Mouse (Mus musculus): ENCODE data around the gene Ccnd2. TPM values are rescaled to one million over a fixed set of nuclear protein-coding genes. Genes with fewer than 3 reads are reported as not detected.

The Ccnd2 gene
- 10 to 100 TPM; 75.1 to 97.4 TPM for total RNA-seq (2021)
- long read RNA-seq, experiment 1, full-length matches to known transcripts, result 21 of 27 reads
- long read RNA-seq, experiment 1, partial matches to known transcripts, result 0 of 27 reads
- long read RNA-seq, experiment 1, other reads (novel, unspliced or antisense), result 6 of 27 reads
- long read RNA-seq, experiment 2, full-length matches to known transcripts, result 15 of 23 reads
- long read RNA-seq, experiment 2, partial matches to known transcripts, result 0 of 23 reads
- long read RNA-seq, experiment 2, other reads (novel, unspliced or antisense), result 8 of 23 reads

DNA sequence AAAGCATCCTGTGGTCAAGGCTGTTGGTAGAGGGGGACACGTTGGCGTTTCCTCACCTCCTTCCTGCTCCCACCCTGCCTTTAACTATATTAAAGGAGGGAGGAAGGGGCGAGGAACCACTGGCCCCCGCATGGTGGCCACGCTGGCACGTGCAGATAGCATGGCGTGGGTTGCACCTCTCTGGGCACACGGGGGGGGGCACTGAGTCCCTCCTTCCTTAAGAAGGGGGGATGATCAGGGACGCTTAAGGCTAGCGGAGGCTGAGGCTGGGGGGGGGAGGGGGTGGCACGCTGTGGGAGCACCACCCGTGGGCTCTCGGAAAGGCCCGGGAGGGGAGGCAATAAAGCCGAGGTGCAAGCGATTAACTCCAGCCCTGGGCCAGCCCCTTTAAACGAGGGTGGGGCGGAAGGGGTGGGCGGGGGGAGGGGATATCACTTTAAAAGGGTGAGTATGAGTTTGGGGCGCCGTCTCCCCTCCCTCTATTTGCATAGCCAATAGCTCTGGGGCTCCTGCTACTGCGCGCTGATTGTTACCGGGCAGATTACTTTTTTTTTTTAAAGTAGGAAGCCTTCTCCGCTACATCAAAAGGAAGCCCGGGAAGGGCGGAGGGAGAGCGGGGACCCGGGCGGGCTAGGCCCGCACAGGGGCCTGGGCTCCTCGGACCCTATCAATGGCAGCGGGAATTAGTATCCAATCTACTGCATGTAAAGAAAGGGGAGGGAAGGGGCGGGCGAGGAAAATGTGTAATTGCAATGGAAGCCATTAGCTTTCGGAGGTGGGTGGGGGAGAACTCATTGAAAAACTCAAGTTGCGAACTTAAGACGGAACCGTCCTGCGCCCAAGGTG, at the start of gene Ccnd2:
Ccnd2 (minus strand) TSS at position 88 of the 846 bp plus-strand sequence.
- Histone ChIP-seq H3K4me3 (peak within 1 kb of the TSS; percentile 48), H3K27ac (peak within 1 kb of the TSS; percentile 66)
- no peak for TF ChIP-seq CTCF (IDR thresholded peaks at IDR 0.05)
- intact Hi-C loops (cut with DNase I), result no loop called here
- peak in 1 of 2 experiments; percentile 49 for DNase-seq (ENCODE audit: extremely low spot score in 1 of 2, low spot score in 2 of 2)

DNA sequence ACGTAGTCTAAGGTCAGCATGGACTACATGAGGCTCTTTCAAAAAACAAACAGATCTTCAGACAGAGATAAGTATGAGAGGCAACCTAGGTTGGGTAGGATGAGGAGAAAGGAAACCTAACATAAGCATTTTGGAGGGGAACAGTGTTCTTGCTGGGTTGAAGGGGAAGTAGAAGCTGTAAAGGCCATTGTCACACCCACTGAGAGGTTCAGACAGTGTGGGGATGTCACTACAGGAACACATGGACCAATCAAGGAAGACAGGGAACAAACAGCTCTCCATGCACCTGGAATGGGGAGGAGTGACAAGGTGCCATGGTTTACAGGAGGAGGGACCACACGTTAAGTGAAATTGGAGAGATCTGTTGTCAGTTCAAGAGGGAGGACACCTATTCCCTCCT, 45.0 kb upstream of the Ccnd2 start:
- no peak for TF ChIP-seq CTCF (IDR thresholded peaks at IDR 0.05)
- DNase-seq (ENCODE audit: extremely low spot score in 1 of 2, low spot score in 2 of 2), result no peak
- intact Hi-C loops (cut with DNase I), result no loop called here
- no peak overlapping the region for H3K4me3 ChIP-seq
- no peak overlapping the region for H3K27ac ChIP-seq

DNA sequence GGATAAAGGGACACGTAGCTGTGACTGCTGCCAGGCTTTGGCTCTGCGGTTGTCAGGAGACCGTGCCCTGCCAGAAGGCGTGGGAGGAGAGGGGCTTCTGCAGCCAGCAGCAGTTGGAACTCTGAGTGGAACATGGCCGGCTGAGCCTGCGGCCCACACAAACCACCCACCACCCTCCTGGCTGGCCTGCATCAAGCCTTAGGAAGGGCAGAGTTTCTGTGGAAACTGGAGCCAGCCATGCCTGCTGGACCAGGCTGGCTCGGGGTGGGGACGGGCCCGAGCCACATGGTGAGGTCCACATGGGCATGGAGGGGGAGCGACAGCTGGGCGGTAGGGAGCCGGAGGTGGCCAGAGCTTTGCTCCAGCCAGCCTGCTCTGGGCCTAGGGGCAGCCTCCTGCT, 29.3 kb upstream of the Ccnd2 start:
- Histone ChIP-seq H3K4me3 (no peak overlapping the region), H3K27ac (no peak overlapping the region)
- TF ChIP-seq CTCF (IDR thresholded peaks at IDR 0.05), result no peak
- intact Hi-C loops (cut with DNase I), result no loop called here
- DNase-seq (ENCODE audit: extremely low spot score in 1 of 2, low spot score in 2 of 2), result peak in 1 of 2 experiments; percentile 64

DNA sequence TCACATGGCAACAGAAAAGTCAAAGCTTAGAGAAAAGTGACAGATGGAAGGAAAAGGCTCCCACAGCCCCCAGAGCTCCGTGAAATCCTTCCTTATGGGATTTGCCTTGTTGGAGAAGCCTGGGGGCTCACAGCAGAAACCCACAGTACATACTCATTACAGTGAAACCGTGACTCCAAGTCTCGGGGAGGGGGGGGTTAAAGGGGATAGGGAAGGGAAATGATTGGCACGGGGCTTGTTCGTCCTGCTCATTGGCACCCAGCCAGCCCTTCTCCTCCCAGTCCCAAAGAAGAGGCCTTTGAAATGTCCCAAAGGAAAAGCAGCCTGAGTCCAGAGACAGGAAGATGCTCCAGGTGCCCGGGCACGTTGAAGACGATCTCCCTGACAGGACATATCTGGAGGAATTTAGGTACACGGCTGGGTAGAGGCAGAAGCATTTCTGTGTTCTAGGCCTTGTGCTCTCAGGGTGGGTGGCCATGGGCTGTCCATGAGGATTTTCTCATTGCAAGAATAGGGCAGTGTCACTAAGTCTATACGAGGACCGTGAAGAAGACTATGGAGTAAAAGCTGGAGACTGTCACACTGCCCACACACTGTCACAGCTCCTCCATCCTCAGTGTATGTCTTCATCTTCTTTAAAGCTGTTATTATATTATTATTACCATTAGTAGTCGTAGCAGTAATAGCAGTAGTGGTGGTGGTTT, 27.2 kb upstream of the Ccnd2 start:
- intact Hi-C loops (cut with DNase I), result no loop called here
- no peak overlapping the region for H3K4me3 ChIP-seq
- no peak for DNase-seq (ENCODE audit: extremely low spot score in 1 of 2, low spot score in 2 of 2)
- no peak overlapping the region for H3K27ac ChIP-seq
- TF ChIP-seq CTCF (IDR thresholded peaks at IDR 0.05), result no peak

DNA sequence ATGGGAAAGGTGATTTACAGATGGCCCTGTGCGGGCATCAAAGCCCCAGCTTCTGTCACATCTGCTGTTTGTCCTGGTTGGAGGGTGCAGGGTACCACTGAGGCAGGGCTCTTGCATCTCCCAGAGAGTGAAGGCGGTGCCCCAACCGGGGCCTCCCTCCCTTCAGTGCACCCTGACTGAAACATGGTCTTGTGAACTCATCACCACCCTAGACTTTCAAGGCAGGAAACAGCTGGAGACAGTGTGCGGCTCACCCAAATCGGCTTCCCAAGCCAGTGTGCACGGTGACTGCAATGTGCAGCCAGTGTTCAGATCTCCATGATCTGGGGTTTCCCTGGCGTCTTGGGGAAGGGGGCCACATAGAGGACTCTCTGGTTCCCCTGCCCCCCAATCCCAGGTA, 26.0 kb upstream of the Ccnd2 start:
- DNase-seq (ENCODE audit: extremely low spot score in 1 of 2, low spot score in 2 of 2), result no peak
- no peak overlapping the region for H3K27ac ChIP-seq
- H3K4me3 ChIP-seq, result no peak overlapping the region
- TF ChIP-seq CTCF (IDR thresholded peaks at IDR 0.05), result no peak
- intact Hi-C loops (cut with DNase I), result no loop called here

DNA sequence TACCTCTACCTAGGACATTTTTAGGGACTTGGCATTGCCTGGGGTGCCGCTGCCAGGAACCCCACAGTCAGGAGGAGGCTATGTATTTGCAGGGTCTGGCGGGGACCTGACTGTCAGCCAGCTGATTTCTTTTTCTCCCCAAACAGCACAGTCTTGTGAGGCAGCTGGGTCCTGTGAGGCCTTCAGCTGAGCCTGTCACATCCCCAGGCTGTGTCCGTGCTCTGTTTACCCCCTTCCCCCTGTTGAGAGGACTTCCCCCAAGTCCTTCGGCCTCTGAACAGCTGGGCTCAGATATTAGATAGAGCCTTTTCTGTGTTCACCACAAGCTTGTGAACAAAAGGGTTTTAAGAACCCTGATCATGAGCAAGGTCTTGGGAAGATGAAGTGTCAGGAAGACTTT, 25.4 kb upstream of the Ccnd2 start:
- Histone ChIP-seq H3K4me3 (no peak overlapping the region), H3K27ac (no peak overlapping the region)
- TF ChIP-seq CTCF (IDR thresholded peaks at IDR 0.05), result no peak
- DNase-seq (ENCODE audit: extremely low spot score in 1 of 2, low spot score in 2 of 2), result no peak
- intact Hi-C loops (cut with DNase I), result no loop called here

DNA sequence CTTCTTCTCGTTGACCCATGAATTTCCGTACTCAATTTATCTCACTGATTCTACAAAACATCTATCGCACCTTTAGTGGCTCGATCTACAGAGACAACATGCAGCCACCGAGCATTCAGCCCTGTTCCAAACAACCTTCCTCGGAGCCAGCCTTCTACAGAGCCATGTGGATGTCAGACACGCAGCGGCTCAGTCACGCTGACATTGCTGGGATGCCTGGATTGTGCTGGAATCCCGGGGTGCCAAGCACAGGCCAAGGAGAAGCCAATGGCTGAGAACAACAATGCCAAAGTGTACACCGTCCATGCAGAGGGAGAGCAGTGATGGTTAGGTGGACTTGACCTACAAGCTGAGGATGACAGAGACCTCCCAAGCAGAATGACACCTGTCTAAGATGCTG, 20.5 kb upstream of the Ccnd2 start:
- Histone ChIP-seq H3K4me3 (no peak overlapping the region), H3K27ac (no peak overlapping the region)
- intact Hi-C loops (cut with DNase I), result no loop called here
- DNase-seq (ENCODE audit: extremely low spot score in 1 of 2, low spot score in 2 of 2), result no peak
- TF ChIP-seq CTCF (IDR thresholded peaks at IDR 0.05), result no peak

DNA sequence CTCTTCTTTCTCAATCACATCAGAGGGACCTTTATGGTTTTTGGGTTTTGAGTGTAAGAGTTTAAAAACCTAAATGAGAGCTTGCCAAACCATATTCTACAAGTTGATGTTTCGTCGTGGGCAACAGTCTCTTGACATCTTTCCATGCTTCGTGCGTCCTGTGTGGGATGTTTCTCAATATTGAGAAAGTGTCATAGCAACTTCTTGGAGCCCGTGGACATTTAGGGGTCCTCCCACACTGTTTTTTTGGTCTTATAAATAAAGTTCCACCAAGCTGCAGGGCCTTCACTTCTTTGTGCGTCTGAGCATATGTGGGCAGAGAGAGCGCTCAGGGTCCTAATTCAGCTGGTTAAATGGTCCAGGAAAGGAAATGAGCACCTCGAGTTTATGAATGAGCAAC, 18.7 kb upstream of the Ccnd2 start:
- Histone ChIP-seq H3K27ac (no peak overlapping the region), H3K4me3 (no peak overlapping the region)
- no peak for DNase-seq (ENCODE audit: extremely low spot score in 1 of 2, low spot score in 2 of 2)
- TF ChIP-seq CTCF (IDR thresholded peaks at IDR 0.05), result no peak
- intact Hi-C loops (cut with DNase I), result no loop called here

DNA sequence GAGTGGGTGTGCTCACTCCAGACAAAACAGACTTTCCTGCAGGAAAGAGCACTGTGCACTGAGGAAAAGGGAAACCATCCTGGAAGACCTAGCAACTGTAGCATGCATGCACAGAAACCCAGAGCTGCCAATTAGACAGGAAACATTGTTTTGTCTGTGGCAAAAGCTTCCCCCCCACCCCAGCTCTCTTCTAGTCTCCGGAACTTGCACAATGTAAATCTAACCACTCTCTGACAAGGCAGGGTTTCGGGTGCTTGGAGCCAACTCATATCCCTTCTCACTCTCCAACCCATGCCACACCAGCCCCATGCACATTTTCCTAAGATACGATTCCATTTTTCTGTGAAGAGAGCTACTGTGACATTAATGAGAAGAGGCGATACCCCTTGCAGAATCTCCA, 13.7 kb upstream of the Ccnd2 start:
- Histone ChIP-seq H3K27ac (no peak overlapping the region), H3K4me3 (no peak overlapping the region)
- intact Hi-C loops (cut with DNase I), result no loop called here
- DNase-seq (ENCODE audit: extremely low spot score in 1 of 2, low spot score in 2 of 2), result no peak
- no peak for TF ChIP-seq CTCF (IDR thresholded peaks at IDR 0.05)

DNA sequence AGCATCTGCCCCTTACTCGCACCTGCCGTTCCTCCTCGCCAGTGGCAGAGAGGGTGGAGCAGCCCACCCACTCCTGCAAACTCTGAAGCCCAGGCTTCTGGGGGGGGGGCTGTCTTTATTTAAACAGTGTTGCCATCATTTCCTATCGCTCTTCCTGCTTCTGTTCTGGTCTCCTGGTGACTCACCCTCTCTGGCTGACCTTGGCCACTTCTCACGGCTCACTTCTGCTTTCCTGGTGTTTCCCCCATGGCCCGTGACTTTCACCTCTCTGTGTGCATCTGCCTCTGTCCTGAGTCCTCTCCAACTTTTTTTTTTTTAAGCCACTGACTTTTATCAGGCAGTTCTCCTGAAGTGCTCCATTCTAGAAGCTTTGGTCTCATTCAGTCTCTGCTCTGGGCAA, 10.8 kb upstream of the Ccnd2 start:
- Histone ChIP-seq H3K27ac (no peak overlapping the region), H3K4me3 (no peak overlapping the region)
- DNase-seq (ENCODE audit: extremely low spot score in 1 of 2, low spot score in 2 of 2), result no peak
- intact Hi-C loops (cut with DNase I), result no loop called here
- TF ChIP-seq CTCF (IDR thresholded peaks at IDR 0.05), result no peak

DNA sequence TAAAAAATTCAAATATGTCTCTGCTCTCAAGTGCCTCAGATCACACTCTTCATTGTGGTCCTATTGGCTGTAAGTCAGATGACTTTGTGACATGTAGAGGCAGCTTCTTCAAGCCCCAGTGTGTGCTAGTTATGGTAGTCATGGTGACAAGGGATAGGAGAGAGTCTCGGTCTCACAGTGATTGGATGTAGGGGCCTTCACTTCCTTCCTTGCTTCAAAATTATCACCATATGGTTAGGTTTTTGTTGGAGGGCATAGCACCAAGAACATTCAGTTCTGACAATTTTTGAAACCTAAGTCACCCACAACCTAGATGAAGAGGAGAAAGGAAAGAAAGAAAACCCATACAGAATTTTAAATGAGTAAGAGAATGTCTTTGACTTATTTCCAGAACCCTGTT, 5.3 kb upstream of the Ccnd2 start:
- no peak for DNase-seq (ENCODE audit: extremely low spot score in 1 of 2, low spot score in 2 of 2)
- H3K27ac ChIP-seq, result no peak overlapping the region
- H3K4me3 ChIP-seq, result no peak overlapping the region
- intact Hi-C loops (cut with DNase I), result no loop called here
- TF ChIP-seq CTCF (IDR thresholded peaks at IDR 0.05), result no peak

DNA sequence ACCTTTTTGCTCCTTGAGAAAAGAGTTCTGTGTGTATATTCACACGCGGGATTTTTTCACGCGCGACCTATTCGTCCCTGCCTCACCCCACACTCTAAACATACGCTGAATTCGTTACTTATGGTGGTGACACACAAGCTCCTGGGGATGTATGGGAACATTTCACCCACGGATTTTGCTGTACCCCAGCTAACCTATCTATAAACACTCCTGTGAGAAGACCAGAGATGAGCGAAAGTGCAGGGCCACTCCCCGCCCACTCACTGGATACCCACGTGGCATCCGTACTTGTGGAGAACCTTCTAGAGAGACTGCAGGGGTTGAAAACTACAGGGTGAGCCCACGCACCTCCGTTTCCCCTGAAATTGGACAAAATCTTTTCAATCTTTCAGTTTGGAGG, 3.5 kb upstream of the Ccnd2 start:
- DNase-seq (ENCODE audit: extremely low spot score in 1 of 2, low spot score in 2 of 2), result no peak
- Histone ChIP-seq H3K4me3 (peak overlapping the region; percentile 43), H3K27ac (no peak overlapping the region)
- TF ChIP-seq CTCF (IDR thresholded peaks at IDR 0.05), result no peak
- intact Hi-C loops (cut with DNase I), result no loop called here
